Mouse (Mus musculus) CH12.LX (cell line): ENCODE results near the gene Anp32e. TPM values are rescaled to one million over a fixed set of nuclear protein-coding genes. Genes with fewer than 3 reads are reported as not detected.

Experiments used
- DNase-seq: peaks from one replicate; pipeline ENCODE4 v3.0.0-alpha.2; 2013; ENCODE audit errors: extremely low read depth
- H3K27ac ChIP-seq: 2 replicates; pipeline ENCODE4 v1.5.1; 2012; ENCODE audit warnings: low read depth, mild to moderate bottlenecking, control low read depth, moderate library complexity; ENCODE audit not compliant: insufficient read depth
- H3K27me3 ChIP-seq: replicated peaks from 2 replicates; pipeline ENCODE3; 2012; ENCODE audit warnings: inconsistent platforms
- H3K36me3 ChIP-seq, 2 experiments: replicated peaks in 1 of 2; 2 replicates each; pipeline versions ENCODE3 to v1.6.1; 2012; ENCODE audit warnings: inconsistent platforms in 1 of 2, low read length in 1 of 2, mild to moderate bottlenecking in 1 of 2, mixed read lengths in 1 of 2, moderate library complexity in 1 of 2; ENCODE audit not compliant: control insufficient read depth in 1 of 2, insufficient read depth in 1 of 2
- H3K4me1 ChIP-seq, 2 experiments: 2 replicates each; pipeline ENCODE4 v1.6.1; 2012; ENCODE audit warnings: inconsistent platforms in 1 of 2, moderate library complexity in 1 of 2; ENCODE audit not compliant: insufficient read depth in 2 of 2, control insufficient read depth in 1 of 2
- H3K4me2 ChIP-seq: 2 replicates; pipeline ENCODE4 v1.6.1; 2012; ENCODE audit warnings: low read depth, mild to moderate bottlenecking, control low read depth; ENCODE audit not compliant: poor library complexity, insufficient read depth, severe bottlenecking
- H3K4me3 ChIP-seq, 3 experiments: fragments of 150-350 bp in 1 of 3; sonication (generic) in 1 of 3; replicated peaks in 1 of 3; 2 replicates each; pipeline versions ENCODE3 to v1.5.1; 2011 to 2012; ENCODE audit warnings: low read depth in 2 of 3, low read length in 2 of 3, mild to moderate bottlenecking in 2 of 3, moderate library complexity in 2 of 3, control low read depth in 1 of 3, improper control_type of control experiment in 1 of 3, inconsistent platforms in 1 of 3, mixed read lengths in 1 of 3; ENCODE audit not compliant: poor library complexity in 1 of 3
- H3K79me2 ChIP-seq: replicated peaks from 2 replicates; pipeline ENCODE4 v1.6.1; 2012; ENCODE audit warnings: mild to moderate bottlenecking, moderate library complexity; ENCODE audit not compliant: control insufficient read depth, poor library complexity, insufficient read depth, severe bottlenecking; ENCODE audit errors: extremely low read depth
- H3K9ac ChIP-seq: 2 replicates; pipeline ENCODE4 v1.6.1; 2012; ENCODE audit warnings: low read depth, mild to moderate bottlenecking, control low read depth, moderate library complexity; ENCODE audit not compliant: insufficient read depth
- H3K9me3 ChIP-seq: replicated peaks from 2 replicates; pipeline ENCODE3; 2012; ENCODE audit warnings: low read length, inconsistent platforms, mixed read lengths
- CHD1 ChIP-seq: IDR thresholded peaks from 2 replicates; pipeline ENCODE4 v1.6.1; 2012; ENCODE audit warnings: low read depth, low read length, improper control_type of control experiment, inconsistent platforms
- CTCF ChIP-seq, 2 experiments: IDR thresholded peaks in 1 of 2; conservative IDR thresholded peaks in 1 of 2; 2 replicates each; pipeline ENCODE4 v1.5.1; 2011 to 2012; ENCODE audit warnings: low read depth in 2 of 2, low read length in 2 of 2, improper control_type of control experiment in 1 of 2, inconsistent platforms in 1 of 2, mild to moderate bottlenecking in 1 of 2, moderate library complexity in 1 of 2
- EP300 ChIP-seq: IDR thresholded peaks from 2 replicates; pipeline ENCODE4 v1.6.1; 2011; ENCODE audit warnings: low read length, improper control_type of control experiment
- IRF4 ChIP-seq: IDR thresholded peaks from 2 replicates; pipeline ENCODE4 v1.6.1; 2014; ENCODE audit warnings: low read depth, mild to moderate bottlenecking, inconsistent platforms, low read length, improper control_type of control experiment
- JUN ChIP-seq: IDR thresholded peaks from 2 replicates; pipeline ENCODE4 v1.6.1; 2011; ENCODE audit warnings: low read depth, mild to moderate bottlenecking, low read length, improper control_type of control experiment, moderate library complexity; ENCODE audit not compliant: insufficient read depth
- JUND ChIP-seq: conservative IDR thresholded peaks from 2 replicates; pipeline ENCODE4 v1.6.1; 2011; ENCODE audit warnings: low read depth, low read length, improper control_type of control experiment
- MAX ChIP-seq: IDR thresholded peaks from 2 replicates; pipeline ENCODE4 v1.6.1; 2011; ENCODE audit warnings: low read length, improper control_type of control experiment
- MAZ ChIP-seq: IDR thresholded peaks from 2 replicates; pipeline ENCODE4 v1.6.1; 2012; ENCODE audit warnings: low read depth, mild to moderate bottlenecking, inconsistent platforms, low read length, improper control_type of control experiment, moderate library complexity
- MEF2A ChIP-seq: IDR thresholded peaks from 2 replicates; pipeline ENCODE4 v1.6.1; 2014; ENCODE audit warnings: low read depth, mild to moderate bottlenecking, inconsistent platforms, low read length, improper control_type of control experiment, borderline replicate concordance
- MXI1 ChIP-seq: IDR thresholded peaks from 2 replicates; pipeline ENCODE4 v1.6.1; 2011; ENCODE audit warnings: mild to moderate bottlenecking, low read depth, low read length, improper control_type of control experiment
- MYC ChIP-seq: IDR thresholded peaks from 2 replicates; pipeline ENCODE4 v1.6.1; 2011; ENCODE audit warnings: low read depth, mild to moderate bottlenecking, improper control_type of control experiment, low read length
- NRF1 ChIP-seq: IDR thresholded peaks from 2 replicates; pipeline ENCODE4 v1.6.1; 2014; ENCODE audit warnings: low read depth, mild to moderate bottlenecking, inconsistent platforms, low read length, improper control_type of control experiment, moderate library complexity
- PAX5 ChIP-seq: IDR thresholded peaks from 2 replicates; pipeline ENCODE4 v1.6.1; 2012; ENCODE audit warnings: low read length, inconsistent platforms, mixed read lengths
- POLR2A ChIP-seq: IDR thresholded peaks from 2 replicates; pipeline ENCODE4 v1.6.1; 2011; ENCODE audit warnings: low read depth, mild to moderate bottlenecking, improper control_type of control experiment, low read length
- POLR2AphosphoS2 ChIP-seq: IDR thresholded peaks from 2 replicates; pipeline ENCODE4 v1.6.1; 2011; ENCODE audit warnings: low read depth, low read length, improper control_type of control experiment
- RAD21 ChIP-seq: IDR thresholded peaks from 2 replicates; pipeline ENCODE4 v1.6.1; 2011; ENCODE audit warnings: low read depth, mild to moderate bottlenecking, low read length, improper control_type of control experiment, moderate library complexity
- SMC3 ChIP-seq: IDR thresholded peaks from 2 replicates; pipeline ENCODE4 v1.6.1; 2011; ENCODE audit warnings: low read depth, low read length, improper control_type of control experiment
- TBP ChIP-seq: conservative IDR thresholded peaks from 2 replicates; pipeline ENCODE4 v1.6.1; 2011; ENCODE audit warnings: low read depth, low read length, improper control_type of control experiment
- TCF12 ChIP-seq: IDR thresholded peaks from 2 replicates; pipeline ENCODE4 v1.6.1; 2014; ENCODE audit warnings: low read depth, mild to moderate bottlenecking, inconsistent platforms, low read length, improper control_type of control experiment
- USF1 ChIP-seq: IDR thresholded peaks from 2 replicates; pipeline ENCODE4 v1.6.1; 2014; ENCODE audit warnings: low read depth, mild to moderate bottlenecking, inconsistent platforms, low read length, improper control_type of control experiment
- USF2 ChIP-seq: conservative IDR thresholded peaks from 2 replicates; pipeline ENCODE4 v1.6.1; 2011; ENCODE audit warnings: low read depth, low read length, improper control_type of control experiment
- ZKSCAN1 ChIP-seq: IDR thresholded peaks from 2 replicates; pipeline ENCODE4 v1.6.1; 2012; ENCODE audit warnings: low read depth, inconsistent platforms, low read length, improper control_type of control experiment, borderline replicate concordance
- ZNF384 ChIP-seq: IDR thresholded peaks from 2 replicates; pipeline ENCODE4 v1.6.1; 2012; ENCODE audit warnings: low read depth, low read length, improper control_type of control experiment, inconsistent platforms
- dilution Hi-C: fragments of 300-500 bp; cut with MboI; formaldehyde crosslinking; loops from 2 replicates; pipeline ENCODE4 v1.14.3; 2020; ENCODE audit warnings: low sequenced_read_pairs; ENCODE audit not compliant: extremely low pct_unique_long_range_greater_than_20kb, extremely low pct_ligation_motif_present
- in situ Hi-C: fragments of 300-500 bp; cut with MboI; formaldehyde crosslinking; loops from 3 replicates; pipeline ENCODE4 v1.14.3; 2019; ENCODE audit warnings: low sequenced_read_pairs, low pct_ligation_motif_present, low pct_unique_long_range_greater_than_20kb, mixed read lengths
- polyA plus RNA-seq: library from polyadenylated mRNA; unstranded; fragments of >175 nt; gene quantifications from 2 replicates; pipeline ENCODE4 v1.2.1, GENCODE M21; 2012; ENCODE audit warnings: low read depth; ENCODE audit not compliant: insufficient read length
- total RNA-seq, 2 experiments: library from RNA; depleted of rRNA; stranded (reverse); fragments of 300-350 nt in 1 of 2; fragments of >200 nt in 1 of 2; gene quantifications; 2 replicates each; pipeline ENCODE4 v1.2.3; 2012 to 2014

The Anp32e gene
- total and polyA plus RNA-seq, 3 experiments, result 74.2 to 439 (median 85.2) TPM

DNA sequence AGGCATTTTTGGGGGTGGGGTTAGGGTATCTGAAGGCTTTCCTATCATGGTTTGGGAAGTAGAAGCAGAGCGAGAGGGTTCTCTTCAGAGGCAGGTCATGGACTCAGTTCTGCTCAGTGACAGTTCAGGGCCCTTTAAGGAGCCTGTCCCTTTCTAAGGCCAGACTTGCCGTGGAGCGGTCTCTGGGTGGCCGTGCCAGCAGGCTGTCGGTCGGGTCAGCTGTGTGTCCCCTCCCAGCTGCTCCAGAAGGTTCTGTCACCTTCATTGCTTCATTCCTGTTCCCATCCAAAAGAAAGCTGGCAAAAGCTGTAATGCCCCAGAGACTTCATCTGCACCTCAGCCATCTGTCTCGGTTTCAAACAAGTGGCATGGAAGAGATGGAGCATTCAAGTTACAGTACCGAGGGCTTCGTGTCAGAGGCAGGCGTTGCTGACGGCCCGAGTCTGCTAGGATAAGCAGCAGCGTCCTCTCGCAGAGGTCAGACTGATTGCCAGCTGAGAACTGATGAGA, 16.7 kb downstream of the Anp32e start:
- H3K36me3 ChIP-seq, result peaks cover 47 to 75% of the 10 kb centered on the region in 2 experiments
- H3K9ac ChIP-seq, result no peak overlapping the region

DNA sequence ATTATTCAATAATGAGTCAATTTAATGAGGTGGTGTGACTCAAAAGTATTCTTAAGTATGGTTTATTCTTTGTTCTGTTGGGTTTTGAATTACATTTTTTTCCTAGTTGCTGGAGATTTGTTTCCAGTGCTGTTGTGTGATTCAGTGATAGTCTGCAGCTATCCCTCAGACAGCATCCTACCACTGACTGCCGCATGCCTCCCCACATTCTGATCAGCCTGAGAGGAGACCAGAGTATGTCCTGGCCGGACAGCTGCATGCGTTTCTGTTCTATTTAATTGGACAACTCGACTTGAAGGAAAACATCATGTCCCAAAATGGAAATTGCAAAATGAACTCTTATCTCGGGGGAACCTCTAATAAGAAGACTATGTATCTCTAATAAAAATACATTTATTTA, 19.3 kb downstream of the Anp32e start:
- Histone ChIP-seq H3K79me2 (no peaks in the 10 kb centered on the region), H3K4me1 (peaks cover 6 to 24% of the 10 kb centered on the region in 2 experiments; a peak in 3 of 4 replicates)
- TF ChIP-seq MXI1 (no peak), EP300 (no peak), ZKSCAN1 (no peak), JUN (no peak), IRF4 (no peak), MAX (no peak), TBP (no peak), TCF12 (no peak), USF1 (no peak), USF2 (no peak), MAZ (no peak), NRF1 (no peak), CTCF (conservative IDR thresholded peaks at IDR 0.05 in 1 of 2, IDR thresholded peaks at IDR 0.05 in 1 of 2; ENCODE audit: low read depth in 2 of 2, low read length in 2 of 2) (no peak), CHD1 (no peak), JUND (no peak)
- TF ChIP-seq, all 38 proteins: peak for 0
- H3K36me3 ChIP-seq, result peaks cover 25 to 50% of the 10 kb centered on the region in 2 experiments
- no peak overlapping the region for H3K4me2 ChIP-seq
- no peaks in the 10 kb centered on the region for H3K9me3 ChIP-seq
- no peaks in the 10 kb centered on the region for H3K27me3 ChIP-seq
- in situ Hi-C loops, result no loop called here
- dilution Hi-C loops, result no loop called here
- H3K27ac ChIP-seq, result no peak overlapping the region
- no peak for DNase-seq
- no peak overlapping the region for H3K9ac ChIP-seq
- no peak overlapping the region for H3K4me3 ChIP-seq

More for the DNA sequence above, 16.7 kb downstream of the Anp32e start:
- Histone ChIP-seq H3K4me3 (no peak overlapping the region), H3K27ac (no peak overlapping the region), H3K9me3 (no peaks in the 10 kb centered on the region), H3K4me1 (peaks cover 2 to 28% of the 10 kb centered on the region in 2 experiments; a peak in 3 of 4 replicates), H3K79me2 (peaks cover 8% of the 10 kb centered on the region; the same call in 1 of the 2 replicates), H3K27me3 (no peaks in the 10 kb centered on the region), H3K4me2 (no peak overlapping the region)
- no peak for DNase-seq
- in situ Hi-C loops, result no loop called here
- dilution Hi-C loops, result no loop called here
- TF ChIP-seq POLR2AphosphoS2, result no peak
- no peak for TF ChIP-seq MEF2A
- TF ChIP-seq POLR2A, result no peak
- TF ChIP-seq MAX, result no peak
- TF ChIP-seq PAX5, result no peak
- TF ChIP-seq JUN, result no peak
- TF ChIP-seq ZNF384, result no peak
- no peak for TF ChIP-seq USF2
- no peak for TF ChIP-seq USF1
- no peak for TF ChIP-seq CTCF (conservative IDR thresholded peaks at IDR 0.05 in 1 of 2, IDR thresholded peaks at IDR 0.05 in 1 of 2; ENCODE audit: low read depth in 2 of 2, low read length in 2 of 2)
- no peak for TF ChIP-seq SMC3
- no peak for TF ChIP-seq JUND
- TF ChIP-seq RAD21, result no peak
- TF ChIP-seq MYC, result no peak
